Mouse (Mus musculus) mouse embryonic stem cell (cell line): ENCODE measurements around the gene Snai3.

Experiments
- in situ Hi-C, 2 experiments: fragments of 300-500 bp; cut with MboI; formaldehyde crosslinking; loops; 1 replicate in 1 of 2; 3 replicates in 1 of 2; pipeline ENCODE4 v1.14.3; 2019 to 2020; ENCODE audit warnings: low sequenced_read_pairs in 2 of 2, low pct_unique_long_range_greater_than_20kb in 1 of 2, mixed read lengths in 1 of 2; ENCODE audit not compliant: unreplicated experiment in 1 of 2

Gene Snai3

GRCm38 (mm10) chr8:122435375-122435774 is 25.2 kb downstream of the Snai3 start:
- in situ Hi-C loops: no loop called here

DNA sequence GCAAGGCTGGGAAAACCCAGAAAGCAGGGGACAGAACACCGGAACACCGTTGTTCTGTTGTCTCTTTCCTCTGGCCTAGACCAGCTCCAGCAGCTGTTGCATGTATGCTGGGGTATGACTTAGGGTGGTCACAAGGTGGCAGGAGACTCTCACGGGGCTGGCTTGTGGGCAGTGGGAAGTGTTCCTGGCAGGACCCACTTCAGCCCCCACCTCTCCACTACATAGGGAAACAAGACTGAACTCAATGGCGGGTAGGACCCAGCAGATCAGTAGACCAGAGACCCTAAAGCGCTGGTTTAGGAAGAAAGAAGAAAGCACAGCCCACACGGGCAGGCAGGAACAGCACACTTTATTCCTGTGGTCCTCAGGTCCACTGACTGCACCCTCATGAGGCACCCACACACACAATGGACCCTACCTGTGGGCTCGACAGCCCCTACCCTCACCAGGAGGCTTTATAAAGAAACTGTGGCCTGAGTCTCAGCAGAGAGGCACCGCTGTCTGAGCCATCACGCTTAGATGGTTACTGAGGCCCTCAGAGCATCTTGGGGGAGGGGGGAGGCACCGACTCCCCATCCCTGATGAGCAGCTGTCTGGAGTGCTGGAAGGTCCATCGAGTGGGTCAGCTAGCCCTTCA is 27.1 kb downstream of the Snai3 start:
- in situ Hi-C loops: no loop called here

DNA sequence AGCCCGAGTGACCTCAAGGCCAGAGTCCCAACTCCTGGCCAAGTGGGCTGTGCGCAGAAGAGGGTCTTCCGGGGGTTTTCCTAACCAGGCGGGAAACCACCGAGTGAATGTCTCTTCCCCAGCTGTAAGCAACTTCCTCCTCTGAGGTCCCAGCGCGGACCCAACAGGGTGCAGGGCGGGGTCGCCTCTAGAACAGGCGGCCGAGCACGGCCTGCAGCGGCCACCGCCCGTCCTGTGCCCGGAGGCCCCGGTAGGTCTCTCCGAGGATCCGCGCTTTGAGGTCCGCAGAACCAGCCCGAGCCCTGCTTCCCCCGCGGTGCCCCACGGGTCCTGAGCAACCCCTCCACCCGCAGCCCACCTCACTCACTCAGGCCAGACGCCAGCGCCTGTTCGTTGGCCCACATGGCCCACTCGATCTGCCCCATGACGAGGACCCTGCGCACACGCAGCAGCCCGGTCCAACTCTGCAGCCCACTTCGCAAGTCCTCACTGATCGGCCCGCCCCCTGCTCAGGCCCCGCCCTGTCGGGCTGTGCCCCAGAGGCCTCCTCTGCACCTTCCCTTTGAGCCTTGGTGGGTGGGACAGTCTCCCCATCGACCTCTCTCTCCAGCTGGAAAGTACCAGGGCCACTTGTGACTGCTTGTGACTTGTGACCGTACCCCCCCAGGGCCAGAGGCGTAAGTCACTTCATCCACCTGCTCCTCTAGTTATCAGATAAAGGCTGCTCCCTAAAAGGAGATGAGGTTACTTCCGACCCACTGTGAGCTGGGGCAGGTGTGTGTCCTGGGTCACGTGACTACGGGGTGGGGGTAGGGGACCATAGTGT is 27.9 kb downstream of the Snai3 start, which contains the start of gene Cyba:
TSS of gene Cyba (minus strand) at position 488 of the 826 bp plus-strand sequence.
- in situ Hi-C loops: no loop called here

GRCm38 (mm10) chr8:122431694-122432442 is 28.7 kb downstream of the Snai3 start:
- in situ Hi-C loops: no loop called here

DNA sequence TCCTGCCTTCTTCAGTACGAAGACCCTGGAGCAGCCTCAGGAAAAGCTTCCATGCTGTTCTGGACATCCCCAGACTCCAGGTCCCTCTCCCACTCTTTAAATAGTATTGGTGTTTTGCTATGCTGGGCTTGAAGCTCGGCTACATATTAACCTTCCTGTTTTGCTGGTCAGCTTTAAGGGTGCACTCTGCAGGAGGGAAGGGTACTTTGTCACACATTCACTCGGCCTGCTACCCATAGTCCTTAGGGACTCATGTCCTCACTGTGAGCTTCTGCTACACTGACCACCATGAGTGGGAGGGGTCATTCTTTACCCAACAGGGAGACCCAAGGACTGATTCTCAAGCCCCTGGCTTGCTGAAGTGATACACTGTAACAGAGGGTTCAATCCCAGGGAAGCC is 29.9 kb downstream of the Snai3 start:
- in situ Hi-C loops: no loop called here

- in situ Hi-C loops: no loop called here
These were observed 30.4 kb downstream of the Snai3 start for GRCm38 (mm10) chr8:122430058-122430636.

- in situ Hi-C loops: no loop called here
These were observed 32.4 kb downstream of the Snai3 start for GRCm38 (mm10) chr8:122428163-122428562.

GRCm38 (mm10) chr8:122427607-122428006 is 32.9 kb downstream of the Snai3 start:
- in situ Hi-C loops: no loop called here

GRCm38 (mm10) chr8:122426145-122426544 is 34.4 kb downstream of the Snai3 start:
- in situ Hi-C loops: no loop called here

- in situ Hi-C loops: no loop called here
These were observed 36.9 kb downstream of the Snai3 start for GRCm38 (mm10) chr8:122423659-122424058.

DNA sequence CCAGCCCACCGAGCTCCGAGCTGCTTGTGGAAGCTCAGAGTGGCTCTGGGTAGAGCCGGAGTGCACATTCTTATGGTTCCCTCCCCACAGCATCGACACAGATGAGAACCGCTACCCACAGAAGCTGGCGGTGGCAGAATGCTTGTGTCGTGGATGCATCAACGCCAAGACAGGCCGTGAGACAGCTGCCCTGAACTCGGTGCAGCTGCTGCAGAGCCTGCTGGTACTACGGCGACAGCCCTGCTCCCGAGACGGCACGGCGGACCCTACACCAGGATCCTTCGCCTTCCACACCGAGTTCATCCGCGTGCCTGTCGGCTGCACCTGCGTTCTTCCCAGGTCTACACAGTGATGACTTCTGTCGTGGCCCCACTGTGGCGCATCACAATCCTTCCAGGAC is 37.3 kb downstream of the Snai3 start:
- in situ Hi-C loops: no loop called here

DNA sequence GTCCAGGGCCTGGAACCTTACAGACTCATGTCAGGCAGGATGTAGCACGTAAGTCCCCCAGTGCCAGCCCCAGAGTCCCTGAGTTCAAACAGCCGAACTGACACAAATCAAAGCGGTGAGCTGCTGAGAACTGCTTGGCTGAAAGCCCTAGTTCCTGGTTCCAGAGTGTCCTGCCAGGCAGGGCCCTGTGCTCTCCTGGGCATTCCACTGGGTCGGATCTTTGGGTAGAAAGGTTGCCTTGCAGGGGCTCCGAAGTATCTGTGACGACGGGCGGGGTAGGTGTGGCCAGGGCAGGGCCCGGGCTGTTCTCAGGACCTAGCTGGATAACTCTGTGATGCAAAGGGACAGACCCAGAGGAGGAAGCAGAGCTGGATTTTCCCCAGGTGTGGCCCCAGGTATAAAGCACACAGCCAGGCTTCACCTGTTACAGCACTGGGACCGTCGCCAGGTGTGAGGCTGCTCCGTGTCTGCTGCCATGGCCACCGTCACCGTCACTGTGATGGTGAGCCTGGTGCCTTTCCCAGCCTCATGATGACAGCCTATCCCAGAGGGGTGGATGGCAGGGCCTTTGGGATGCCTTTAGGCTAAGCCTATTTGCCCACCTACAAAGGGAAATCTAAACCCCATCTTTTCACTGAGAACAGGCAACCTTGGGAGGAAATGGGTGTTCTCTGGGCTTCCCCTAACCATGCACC is 39.0 kb downstream of the Snai3 start, which contains the start of gene Il17c:
TSS of gene Il17c (plus strand) at position 645 of the 695 bp plus-strand sequence.
- in situ Hi-C loops: no loop called here

- in situ Hi-C loops: no loop called here
These were observed 40.5 kb downstream of the Snai3 start for GRCm38 (mm10) chr8:122419881-122420555.

- in situ Hi-C loops: no loop called here
These were observed 45.0 kb downstream of the Snai3 start for GRCm38 (mm10) chr8:122415554-122415953.

DNA sequence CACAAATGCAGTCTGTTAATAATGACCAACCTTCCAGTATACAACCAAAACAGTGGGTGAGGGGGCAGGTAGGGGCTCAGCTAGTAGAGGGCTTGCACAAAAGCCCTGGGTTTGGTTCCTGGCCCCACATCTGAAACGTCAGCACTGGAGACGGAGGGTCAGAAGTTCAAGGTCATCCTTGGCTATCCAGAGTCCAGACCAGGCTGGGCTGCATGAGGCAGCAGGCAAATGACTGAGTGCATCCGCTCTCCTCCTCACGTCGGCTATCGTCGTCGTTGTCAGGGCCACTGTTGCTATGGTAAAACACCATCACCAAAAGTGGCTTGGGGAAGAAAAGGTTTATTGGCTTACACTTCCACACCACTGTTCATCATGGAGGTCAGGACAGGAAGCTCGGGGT is 46.2 kb downstream of the Snai3 start:
- in situ Hi-C loops: no loop called here

GRCm38 (mm10) chr8:122407678-122408077 is 52.9 kb downstream of the Snai3 start:
- in situ Hi-C loops: no loop called here

DNA sequence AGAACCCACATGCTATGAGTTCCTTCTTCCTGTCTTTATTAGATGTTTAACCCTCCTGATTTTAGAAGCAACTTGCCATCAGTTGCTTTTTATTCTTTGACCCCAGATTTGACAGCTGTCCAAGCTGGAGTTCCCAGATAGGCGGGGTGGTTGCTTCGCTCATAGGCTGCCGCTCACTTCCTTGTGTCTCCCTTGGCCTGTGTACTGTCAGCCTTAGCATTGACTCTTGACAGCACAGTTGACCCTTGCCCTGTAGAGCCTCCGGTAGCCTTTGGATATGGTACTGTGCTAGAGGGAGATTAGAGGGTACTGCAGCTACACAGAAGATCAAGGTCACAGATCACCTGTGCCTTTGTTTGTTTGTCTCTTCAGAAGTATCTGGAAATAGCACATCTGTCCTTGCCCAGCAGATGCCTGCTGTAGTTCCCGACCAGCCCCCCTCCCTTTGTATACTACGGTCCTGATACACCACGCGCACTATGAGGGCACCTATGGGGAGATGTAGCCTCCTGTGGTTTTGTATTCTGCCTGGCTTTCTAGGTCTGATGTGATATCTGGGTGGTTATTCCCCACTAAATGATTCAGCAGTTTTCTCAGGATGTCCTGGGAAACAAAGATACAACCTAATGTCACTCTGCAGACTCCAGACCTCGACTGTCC is 55.3 kb downstream of the Snai3 start:
- in situ Hi-C loops: no loop called here
